Mouse (Mus musculus): ENCODE data around the gene Phkg2. TPM values are rescaled to one million over a fixed set of nuclear protein-coding genes. Genes with fewer than 3 reads are reported as not detected.

The Phkg2 gene
- 28.4 and 35.4 TPM in 2 replicates for polyA plus RNA-seq (2012; rRNA removed)

GRCm38 (mm10) chr7:127572895-127573471, at the start of gene Phkg2:
Gene Phkg2 (plus strand): TSS chr7:127573340.

GRCm38 (mm10) chr7:127561340-127561858, 11.7 kb upstream of the Phkg2 start, which contains the start of gene Tmem265:
Gene Tmem265 (plus strand): TSS chr7:127561390.

GRCm38 (mm10) chr7:127588011-127588871, 15.1 kb downstream of the Phkg2 start, which contains the start of the genes Ccdc189 and Rnf40:
Gene Ccdc189 (minus strand): TSS chr7:127588595.
Gene Rnf40 (plus strand): TSS chr7:127588767.

GRCm38 (mm10) chr7:127614891-127615843, 42.0 kb downstream of the Phkg2 start, which contains the start of gene Zfp629:
Gene Zfp629 (minus strand): TSS chr7:127615797.

Other genes with a start within 250 kb of the Phkg2 start
- 8.5 and 9.3 TPM in 2 replicates for gene Zfp768, start 227.8 kb upstream of the Phkg2 start, polyA plus RNA-seq (2012; rRNA removed)
- 2.2 and 2.4 TPM in 2 replicates for gene Zfp747, start 197.3 kb upstream of the Phkg2 start, polyA plus RNA-seq (2012; rRNA removed)
- gene 9130019O22Rik, start 186.2 kb upstream of the Phkg2 start, polyA plus RNA-seq (2012; rRNA removed), result 1.00 and 1.1 TPM in 2 replicates
- gene E430018J23Rik, start 179.7 kb upstream of the Phkg2 start, polyA plus RNA-seq (2012; rRNA removed), result 2.7 TPM in 2 replicates
- 1.7 and 1.8 TPM in 2 replicates for gene Zfp764, start 166.5 kb upstream of the Phkg2 start, polyA plus RNA-seq (2012; rRNA removed)
- 5.6 and 5.8 TPM in 2 replicates for gene Zfp688, start 151.3 kb upstream of the Phkg2 start, polyA plus RNA-seq (2012; rRNA removed)
- 1.3 and 1.5 TPM in 2 replicates for gene Zfp689, start 124.2 kb upstream of the Phkg2 start, polyA plus RNA-seq (2012; rRNA removed)
- gene Prr14, start 113.7 kb upstream of the Phkg2 start, polyA plus RNA-seq (2012; rRNA removed), result 20.0 and 23.0 TPM in 2 replicates
- 6.4 and 7.1 TPM in 2 replicates for gene Fbrs, start 94.1 kb upstream of the Phkg2 start, polyA plus RNA-seq (2012; rRNA removed)
- 2.5 and 2.8 TPM in 2 replicates for gene Srcap, start 61.4 kb upstream of the Phkg2 start, polyA plus RNA-seq (2012; rRNA removed)
- gene Gm42715, start 53.8 kb upstream of the Phkg2 start, polyA plus RNA-seq (2012; rRNA removed), result 3.5 and 5.2 TPM in 2 replicates
- gene Tmem265, start 11.9 kb upstream of the Phkg2 start, polyA plus RNA-seq (2012; rRNA removed), result 0.68 and 0.78 TPM in 2 replicates
- 3.1 and 4.4 TPM in 2 replicates for gene Ccdc189, start 15.3 kb downstream of the Phkg2 start, polyA plus RNA-seq (2012; rRNA removed)
- 12.6 and 15.5 TPM in 2 replicates for gene Rnf40, start 15.4 kb downstream of the Phkg2 start, polyA plus RNA-seq (2012; rRNA removed)
- 3.4 and 4.5 TPM in 2 replicates for gene Zfp629, start 42.5 kb downstream of the Phkg2 start, polyA plus RNA-seq (2012; rRNA removed)
- 12.7 and 12.9 TPM in 2 replicates for gene Bcl7c, start 135.6 kb downstream of the Phkg2 start, polyA plus RNA-seq (2012; rRNA removed)
- 6.2 and 6.4 TPM in 2 replicates for gene Ctf1, start 139.4 kb downstream of the Phkg2 start, polyA plus RNA-seq (2012; rRNA removed)
- gene Ctf2, start 158.8 kb downstream of the Phkg2 start, polyA plus RNA-seq (2012; rRNA removed), result not detected in 2 replicates
- gene Fbxl19, start 171.2 kb downstream of the Phkg2 start, polyA plus RNA-seq (2012; rRNA removed), result 5.1 and 5.4 TPM in 2 replicates
- gene Orai3, start 196.5 kb downstream of the Phkg2 start, polyA plus RNA-seq (2012; rRNA removed), result 11.4 and 12.1 TPM in 2 replicates
- gene Setd1a, start 203.3 kb downstream of the Phkg2 start, polyA plus RNA-seq (2012; rRNA removed), result 3.8 and 4.8 TPM in 2 replicates
- 0.12 TPM in 1 of 2 replicates, not detected in the other for gene Gm49388, start 212.3 kb downstream of the Phkg2 start, polyA plus RNA-seq (2012; rRNA removed)
- 228 and 255 TPM in 2 replicates for gene Hsd3b7, start 227.3 kb downstream of the Phkg2 start, polyA plus RNA-seq (2012; rRNA removed)

Measured in liver, embryonic 18 days (tissue).